Mouse (Mus musculus) lung, postnatal 0 days (tissue): ENCODE results near the gene Abhd14b. TPM values are rescaled to one million over a fixed set of nuclear protein-coding genes. Genes with fewer than 3 reads are reported as not detected.

Experiments used
- ATAC-seq: fragments of 200-750 bp; cut with Nextera tagmentation; 2 replicates; pipeline ENCODE4 v1.8.0; 2017; ENCODE audit warnings: moderate library complexity
- DNase-seq: peaks from one replicate; pipeline ENCODE4 v3.0.0-alpha.2; 2016; ENCODE audit warnings: low spot score
- H3K27ac ChIP-seq: fragments of 300-500 bp; sonication (generic); 2 replicates; pipeline ENCODE4 v1.5.1; 2014; ENCODE audit warnings: antibody characterized with exemption, mild to moderate bottlenecking, low read length, mixed read lengths
- H3K27me3 ChIP-seq: fragments of 300-500 bp; sonication (generic); replicated peaks from 2 replicates; pipeline ENCODE4 v1.6.1; 2014; ENCODE audit warnings: low read length, mixed read lengths; ENCODE audit not compliant: insufficient read depth
- H3K36me3 ChIP-seq: fragments of 300-500 bp; sonication (generic); 2 replicates; pipeline ENCODE4 v1.6.1; 2014; ENCODE audit warnings: low read length, mixed read lengths; ENCODE audit not compliant: insufficient read depth
- H3K4me1 ChIP-seq: fragments of 300-500 bp; sonication (generic); 2 replicates; pipeline ENCODE4 v1.6.1; 2014; ENCODE audit warnings: antibody characterized with exemption, low read depth, low read length, mixed read lengths; ENCODE audit not compliant: insufficient read depth
- H3K4me2 ChIP-seq: fragments of 300-500 bp; sonication (generic); replicated peaks from 2 replicates; pipeline ENCODE4 v1.6.1; 2014; ENCODE audit warnings: low read depth, mild to moderate bottlenecking, low read length, moderate library complexity, mixed read lengths
- H3K4me3 ChIP-seq: fragments of 300-500 bp; sonication (generic); 2 replicates; pipeline ENCODE4 v1.5.1; 2014; ENCODE audit warnings: low read depth, low read length
- H3K9ac ChIP-seq: fragments of 300-500 bp; sonication (generic); replicated peaks from 2 replicates; pipeline ENCODE4 v1.6.1; 2014; ENCODE audit warnings: low read depth, mild to moderate bottlenecking
- H3K9me3 ChIP-seq: fragments of 300-500 bp; sonication (generic); 2 replicates; pipeline ENCODE4 v1.6.1; 2016; ENCODE audit warnings: low read length, mixed read lengths
- CTCF ChIP-seq: IDR thresholded peaks from 2 replicates; pipeline ENCODE4 v1.5.1; 2016; ENCODE audit warnings: antibody characterized with exemption, mild to moderate bottlenecking
- EP300 ChIP-seq: IDR thresholded peaks from 2 replicates; pipeline ENCODE4 v1.6.1; 2016; ENCODE audit warnings: antibody characterized with exemption, mild to moderate bottlenecking, control low read depth
- WGBS: fragments of 180-500 bp; shearing (Covaris S2); extraction: QIAGEN DNeasy Blood & Tissue Kit; methylation state at CpG from one replicate; pipeline ENCODE4 v1.1.7; 2014; 5-methylcytosine and 5-hydroxymethylcytosine counted together
- polyA plus RNA-seq: library from polyadenylated mRNA; unstranded; fragments of >200 nt; fragmentation: Nextera tagmentation; extraction: Ambion mirVana; gene quantifications from 2 replicates; pipeline ENCODE4 v1.2.1, GENCODE M21; 2015

Gene Abhd14b
- 31.1 and 36.8 TPM in 2 replicates for polyA plus RNA-seq

DNA sequence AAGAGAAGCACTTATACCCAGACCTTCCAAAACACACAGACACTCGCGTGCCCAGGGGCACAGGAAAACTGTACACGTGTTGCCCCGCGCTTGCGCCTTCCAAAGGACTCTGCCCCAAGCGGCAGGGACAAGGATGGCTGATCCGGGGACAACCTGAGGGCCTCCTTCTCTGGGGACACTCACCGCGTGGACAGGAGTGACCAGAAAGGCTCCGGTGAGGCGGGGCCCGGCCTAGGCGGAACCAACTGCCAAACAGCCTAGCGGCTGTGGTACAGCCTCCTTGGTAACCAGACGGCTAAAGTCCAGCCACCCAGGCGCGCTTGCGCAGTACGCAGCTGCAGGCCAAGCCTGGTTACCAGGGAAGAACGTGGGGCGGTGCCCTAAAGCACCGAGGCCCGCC, at the start of gene Abhd14b, which contains the start of gene Abhd14a:
Gene Abhd14b (plus strand): TSS at position 112 of the 400 bp plus-strand sequence.
Gene Abhd14a (minus strand): TSS at position 331 of the 400 bp plus-strand sequence.
- DNase-seq: peak; percentile 97
- Histone ChIP-seq H3K36me3 (no peaks in the 10 kb centered on the region), H3K9ac (peak within 1 kb of the TSS; percentile 39), H3K4me1 (peaks cover 3% of the 10 kb centered on the region; the same call in 1 of the 2 replicates), H3K9me3 (no peaks in the 10 kb centered on the region), H3K27me3 (no peaks in the 10 kb centered on the region), H3K27ac (peak within 1 kb of the TSS; percentile 43), H3K4me2 (peak within 1 kb of the TSS; percentile 61), H3K4me3 (peak within 1 kb of the TSS; percentile 44)
- WGBS: under 1% methylated on average over 24 of the region's 24 CpGs
- TF ChIP-seq EP300 (no peak), CTCF (peak; percentile 74)
- peak; percentile 91 for ATAC-seq

DNA sequence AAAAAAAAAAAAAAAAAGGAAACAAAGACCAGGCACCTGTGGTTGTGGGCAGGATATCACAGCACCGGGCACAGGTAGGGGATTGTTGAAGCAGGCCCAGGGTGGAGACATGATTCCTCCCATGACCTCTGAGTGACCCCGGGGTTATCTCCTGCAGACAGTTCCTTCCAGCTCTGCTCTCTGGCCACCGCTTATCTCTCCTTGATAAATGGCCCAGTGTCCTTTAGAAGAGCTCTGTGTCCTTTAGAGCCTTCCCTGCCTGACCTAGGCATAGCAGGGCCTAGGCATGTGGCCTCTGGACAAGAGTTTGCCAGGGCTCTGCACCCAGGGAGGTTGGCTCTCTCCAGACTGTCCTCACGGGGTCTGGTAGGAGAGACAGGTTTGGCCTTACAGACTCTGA, 49.5 kb upstream of the Abhd14b start:
- no peak overlapping the region for H3K9ac ChIP-seq
- no peaks in the 10 kb centered on the region for H3K36me3 ChIP-seq
- H3K9me3 ChIP-seq: no peaks in the 10 kb centered on the region
- no peak overlapping the region for H3K27ac ChIP-seq
- no peak for DNase-seq
- no peaks in the 10 kb centered on the region for H3K4me1 ChIP-seq
- no peak overlapping the region for H3K4me2 ChIP-seq
- WGBS: 57% methylated on average over 4 of the region's 4 CpGs
- no peak for ATAC-seq
- H3K27me3 ChIP-seq: no peaks in the 10 kb centered on the region
- no peak overlapping the region for H3K4me3 ChIP-seq
- TF ChIP-seq CTCF (no peak), EP300 (no peak)

DNA sequence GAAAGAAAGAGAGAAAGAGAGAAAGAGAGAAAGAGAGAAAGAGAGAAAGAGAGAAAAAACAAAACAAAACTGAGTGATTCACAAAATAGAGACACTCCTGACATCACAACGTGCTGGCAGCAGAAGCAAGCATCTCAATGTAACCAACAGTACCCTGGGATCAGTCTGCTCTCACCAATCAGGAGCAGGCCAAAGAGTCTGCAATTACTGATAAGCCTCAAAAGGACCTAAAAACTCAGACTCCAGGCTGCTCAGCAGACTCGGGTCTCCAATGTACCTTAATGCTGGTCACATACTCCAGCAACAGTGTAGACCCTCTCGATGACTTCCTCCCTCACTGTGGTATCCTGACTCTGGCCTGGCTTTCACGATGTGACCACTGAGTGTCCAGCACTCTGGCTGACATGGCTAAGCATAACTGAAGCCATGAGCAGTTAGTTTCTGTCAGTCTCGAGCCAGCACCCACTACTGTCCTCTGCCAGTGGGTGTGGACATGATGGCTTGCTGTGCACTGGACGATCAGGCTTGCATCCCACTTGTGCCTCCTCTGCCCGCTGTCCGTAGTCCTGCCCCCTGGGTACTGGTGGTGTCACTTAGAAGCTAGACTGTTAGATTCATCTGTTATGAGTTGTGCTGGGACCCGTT, 48.5 kb upstream of the Abhd14b start:
- Histone ChIP-seq H3K9ac (no peak overlapping the region), H3K36me3 (no peaks in the 10 kb centered on the region), H3K27ac (no peak overlapping the region), H3K4me3 (no peak overlapping the region), H3K9me3 (no peaks in the 10 kb centered on the region), H3K4me1 (no peaks in the 10 kb centered on the region), H3K27me3 (no peaks in the 10 kb centered on the region), H3K4me2 (no peak overlapping the region)
- DNase-seq (no peak), ATAC-seq (no peak)
- 62% methylated on average over 9 of the region's 9 CpGs for WGBS
- TF ChIP-seq EP300: no peak
- TF ChIP-seq CTCF: no peak

DNA sequence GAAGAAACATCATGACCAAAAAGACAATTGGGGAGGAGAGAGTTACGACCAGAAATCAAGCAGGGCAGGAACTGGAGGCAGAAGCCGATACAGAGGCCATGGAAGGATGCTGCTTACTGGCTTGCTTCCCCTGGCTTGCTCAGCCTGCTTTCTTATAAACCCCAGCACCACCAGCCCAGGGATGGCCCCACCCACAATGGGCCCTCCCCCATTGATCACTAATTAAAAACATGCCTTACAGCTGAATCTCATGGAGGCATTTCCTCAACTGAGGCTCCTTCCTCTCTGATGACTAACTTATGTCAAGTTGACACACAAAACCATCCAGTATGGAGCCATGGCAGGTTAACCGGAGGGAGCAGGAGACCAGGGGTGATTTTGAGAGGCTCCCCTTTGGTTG, 47.5 kb upstream of the Abhd14b start:
- Histone ChIP-seq H3K4me2 (no peak overlapping the region), H3K4me3 (no peak overlapping the region), H3K9ac (no peak overlapping the region), H3K36me3 (no peaks in the 10 kb centered on the region), H3K27ac (no peak overlapping the region), H3K9me3 (no peaks in the 10 kb centered on the region), H3K27me3 (no peaks in the 10 kb centered on the region), H3K4me1 (no peaks in the 10 kb centered on the region)
- DNase-seq (no peak), ATAC-seq (no peak)
- TF ChIP-seq EP300: no peak
- no peak for TF ChIP-seq CTCF
- 90% methylated on average over 3 of the region's 3 CpGs for WGBS

DNA sequence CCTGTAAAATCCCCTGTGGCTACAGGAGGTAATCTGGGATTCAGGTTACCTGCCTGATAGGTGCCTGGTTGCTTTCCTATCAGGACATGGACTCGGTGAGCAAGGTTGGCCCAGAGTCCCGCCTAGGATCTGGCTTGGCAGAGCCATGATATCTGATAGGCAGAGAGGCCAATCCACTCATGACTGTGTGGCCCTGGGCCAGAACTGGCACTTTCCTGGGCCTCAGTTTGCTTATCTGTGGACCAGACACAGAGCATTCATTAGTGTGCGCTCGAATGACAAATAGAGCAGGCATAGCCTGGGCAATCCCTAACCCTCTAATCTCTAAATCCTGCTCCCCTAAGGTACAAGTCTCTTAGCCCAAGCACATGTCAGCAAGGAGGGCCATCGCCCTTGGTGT, 45.1 kb upstream of the Abhd14b start:
- 79% methylated on average over 5 of the region's 5 CpGs for WGBS
- Histone ChIP-seq H3K27me3 (no peaks in the 10 kb centered on the region), H3K4me3 (no peak overlapping the region), H3K9ac (no peak overlapping the region), H3K4me1 (no peaks in the 10 kb centered on the region), H3K9me3 (no peaks in the 10 kb centered on the region), H3K4me2 (no peak overlapping the region), H3K27ac (no peak overlapping the region), H3K36me3 (no peaks in the 10 kb centered on the region)
- no peak for TF ChIP-seq CTCF
- TF ChIP-seq EP300: no peak
- ATAC-seq (no peak), DNase-seq (no peak)

DNA sequence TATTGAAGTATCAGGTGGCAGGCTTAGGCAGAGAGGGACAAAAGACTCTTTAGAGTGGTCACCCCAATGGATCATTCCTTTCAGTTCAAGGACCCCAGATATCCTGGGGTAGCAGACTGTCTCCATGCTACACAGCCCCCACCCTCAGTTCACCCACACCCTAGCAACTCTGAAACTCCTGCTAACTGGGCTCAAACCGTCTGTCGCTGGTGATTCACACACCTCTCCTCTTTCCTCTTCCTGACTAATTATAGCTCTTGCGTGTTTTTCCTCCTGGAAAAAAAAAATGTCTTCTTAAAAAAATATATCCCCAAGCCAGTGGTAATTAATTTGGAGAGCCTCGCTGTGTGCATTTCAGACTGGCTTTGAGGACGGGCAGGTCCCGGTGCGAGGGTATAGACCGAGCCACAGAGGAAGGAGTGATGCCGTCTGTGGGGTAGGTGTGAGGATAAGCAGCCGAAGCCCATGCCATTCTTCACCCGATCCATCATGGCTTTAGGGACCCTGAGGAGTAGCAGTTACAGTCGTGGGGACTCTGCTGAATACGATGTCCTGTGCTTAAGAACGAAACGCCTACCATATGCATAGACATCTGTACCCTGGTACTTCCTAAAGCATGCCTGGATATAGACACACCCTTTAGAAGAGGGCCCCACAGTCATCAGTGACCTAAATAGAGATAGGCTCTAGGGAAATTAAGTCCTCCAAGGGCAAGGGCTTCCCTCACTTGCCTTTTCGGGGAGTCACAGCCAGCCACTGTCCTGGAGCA, 44.5 kb upstream of the Abhd14b start:
- Histone ChIP-seq H3K9me3 (no peaks in the 10 kb centered on the region), H3K4me3 (no peak overlapping the region), H3K27me3 (no peaks in the 10 kb centered on the region), H3K4me1 (no peaks in the 10 kb centered on the region), H3K36me3 (no peaks in the 10 kb centered on the region), H3K9ac (no peak overlapping the region), H3K4me2 (no peak overlapping the region), H3K27ac (no peak overlapping the region)
- TF ChIP-seq EP300 (no peak), CTCF (no peak)
- WGBS: 69% methylated on average over 16 of the region's 16 CpGs
- DNase-seq (no peak), ATAC-seq (no peak)
